Mouse (Mus musculus) bone marrow, adult 2 months (tissue): ENCODE data around the gene Dnmt3b.

Source experiments
- CTCF ChIP-seq: fragments of 200-500 bp; IDR thresholded peaks from 2 replicates; pipeline ENCODE4 v1.5.1; 2011; ENCODE audit warnings: low read length, control low read depth; ENCODE audit not compliant: control insufficient read depth, insufficient read depth
- POLR2A ChIP-seq: fragments of 200-500 bp; IDR thresholded peaks from 2 replicates; pipeline ENCODE4 v1.6.1; 2011; ENCODE audit warnings: low read depth, mild to moderate bottlenecking, control low read depth, low read length, borderline replicate concordance; ENCODE audit not compliant: control insufficient read depth

GRCm38 (mm10) chr2:153618889-153619288, 30.4 kb upstream of the Dnmt3b start:
- TF ChIP-seq POLR2A, result no peak
- TF ChIP-seq CTCF, result no peak
